Mouse (Mus musculus) CD8-positive naive resting alpha-beta T cell, adult 2 months (primary cell): ENCODE measurements around the gene Tet2.
A peak's percentile ranks its signal among the peaks of the same experiment; 100 is the strongest.
"Not testable (repeated sequence)": the region's sequence is repeated elsewhere in the genome, so short reads cannot be mapped to it uniquely, and the experiment has no call there.

Source experiments
- DNase-seq, 2 experiments: peaks; one replicate each; pipeline ENCODE4 v3.0.0; 2022; ENCODE audit warnings: low read depth in 2 of 2, low spot score in 2 of 2

Tet2 gene

DNA sequence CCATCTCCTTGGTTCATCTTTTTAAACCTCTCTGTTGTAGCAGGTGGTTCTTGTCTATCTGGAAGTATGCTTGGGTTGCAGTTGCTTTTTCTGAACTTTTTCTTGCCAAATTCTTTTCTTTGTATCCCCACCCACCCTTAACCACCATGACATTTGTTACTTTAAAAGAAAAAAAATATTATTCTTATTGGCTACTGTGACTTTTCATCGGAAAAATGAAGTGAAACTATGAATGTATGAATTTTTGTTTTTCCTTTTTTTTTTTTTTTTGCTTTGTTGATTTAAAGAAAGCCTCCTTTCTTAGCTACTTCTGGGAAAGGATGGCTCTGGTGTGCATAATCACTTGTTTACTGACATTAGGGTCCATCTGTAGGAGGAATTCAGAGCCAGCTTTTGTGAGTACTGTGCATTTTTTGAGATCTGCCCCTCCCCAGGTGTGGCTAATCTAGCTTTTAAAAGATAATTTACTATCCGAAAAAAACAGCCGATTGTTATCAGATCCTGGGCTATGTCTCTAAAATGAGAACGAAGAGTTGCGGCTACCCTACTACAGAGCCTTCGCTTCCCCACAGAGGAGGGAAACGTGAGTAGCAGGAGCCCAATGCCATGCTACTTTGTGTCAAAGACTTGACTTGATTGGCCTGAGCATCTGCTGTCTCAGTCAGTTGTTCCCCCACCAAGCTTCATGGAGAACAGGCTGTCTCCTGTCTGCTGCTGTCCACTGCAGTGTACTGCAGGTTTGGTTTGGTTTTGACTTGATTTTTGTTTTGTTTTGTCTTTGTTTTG is 4.6 kb upstream of the Tet2 start:
- DNase-seq = no peak

DNA sequence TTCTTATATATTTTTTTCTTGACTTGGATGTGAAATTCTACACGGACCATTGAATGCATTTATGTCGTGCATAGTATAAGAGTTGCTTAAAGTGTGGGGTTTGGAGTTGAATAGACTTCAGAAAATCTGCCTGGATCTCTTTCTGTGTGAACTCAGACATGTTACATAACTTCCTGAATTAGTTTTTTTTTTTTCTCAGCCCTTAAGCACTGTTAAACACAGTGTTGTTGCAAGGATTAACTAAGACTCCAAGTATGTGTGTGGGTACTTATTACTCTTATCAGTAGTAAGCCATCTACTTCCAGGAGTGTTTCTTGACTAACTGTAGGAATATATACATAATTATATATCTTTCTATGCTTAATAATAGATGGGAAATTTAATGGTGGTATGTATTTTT is 3.7 kb upstream of the Tet2 start:
- DNase-seq = no peak

DNA sequence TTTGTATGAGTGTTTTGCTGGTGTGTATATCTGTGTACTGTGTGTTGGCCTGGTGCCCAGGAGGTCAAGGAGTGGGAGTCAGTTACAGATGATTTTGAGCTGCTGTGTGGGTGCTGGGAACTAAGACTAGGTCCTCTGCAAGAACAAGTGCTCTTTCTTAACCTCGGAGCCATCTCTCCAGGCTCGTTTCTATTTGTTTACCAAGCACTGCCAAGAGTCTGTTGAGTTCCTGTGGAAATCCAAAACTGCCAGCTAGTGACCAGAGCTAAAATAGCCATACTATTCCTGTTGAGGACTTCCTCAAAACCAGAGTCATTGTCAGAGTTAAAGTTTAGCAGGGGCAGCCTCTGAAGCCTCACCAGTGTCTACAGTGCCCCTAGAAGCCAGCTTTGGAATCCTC is 1.9 kb upstream of the Tet2 start:
- no peak for DNase-seq

DNA sequence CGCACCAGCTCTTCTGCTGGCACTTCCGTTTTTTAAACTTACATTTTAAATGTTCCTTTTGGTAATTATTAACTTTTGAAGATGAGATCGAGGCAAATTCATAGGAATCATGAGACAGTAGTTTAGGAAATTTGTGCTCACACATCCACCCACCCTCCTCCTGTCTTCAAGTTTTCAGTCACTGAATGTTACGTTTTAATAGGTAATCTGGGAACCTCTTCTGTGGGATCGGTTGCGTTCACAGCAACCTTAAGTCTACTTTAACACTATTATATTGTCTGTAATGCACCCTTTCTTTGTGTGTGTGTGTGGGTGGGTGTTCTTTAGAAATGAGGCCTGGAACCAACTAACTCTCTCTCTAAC is 346 bp upstream of the Tet2 start:
- no peak for DNase-seq

DNA sequence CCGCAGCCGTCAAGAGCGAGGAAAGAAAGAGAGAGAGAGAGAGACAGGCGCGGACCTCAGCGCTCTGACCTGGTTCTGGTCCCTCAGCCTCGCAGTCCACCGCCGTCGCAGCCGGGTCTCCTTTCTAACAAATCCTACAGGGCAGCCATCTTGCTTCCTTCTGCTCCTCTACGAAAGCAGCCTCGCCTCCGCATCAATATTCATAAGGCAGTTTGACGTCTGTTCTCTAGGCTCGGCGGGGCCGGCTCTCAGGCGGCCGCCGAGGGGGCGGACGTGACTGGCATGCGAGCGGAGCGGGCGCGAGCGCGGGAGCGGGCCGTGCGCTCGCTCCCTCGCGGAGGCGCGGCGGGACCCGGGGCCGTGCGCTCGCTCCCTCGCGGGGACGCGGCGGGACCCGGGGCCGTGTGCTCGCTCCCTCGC is 798 bp downstream of the Tet2 start:
- peak; percentile 74 to 77 for DNase-seq

DNA sequence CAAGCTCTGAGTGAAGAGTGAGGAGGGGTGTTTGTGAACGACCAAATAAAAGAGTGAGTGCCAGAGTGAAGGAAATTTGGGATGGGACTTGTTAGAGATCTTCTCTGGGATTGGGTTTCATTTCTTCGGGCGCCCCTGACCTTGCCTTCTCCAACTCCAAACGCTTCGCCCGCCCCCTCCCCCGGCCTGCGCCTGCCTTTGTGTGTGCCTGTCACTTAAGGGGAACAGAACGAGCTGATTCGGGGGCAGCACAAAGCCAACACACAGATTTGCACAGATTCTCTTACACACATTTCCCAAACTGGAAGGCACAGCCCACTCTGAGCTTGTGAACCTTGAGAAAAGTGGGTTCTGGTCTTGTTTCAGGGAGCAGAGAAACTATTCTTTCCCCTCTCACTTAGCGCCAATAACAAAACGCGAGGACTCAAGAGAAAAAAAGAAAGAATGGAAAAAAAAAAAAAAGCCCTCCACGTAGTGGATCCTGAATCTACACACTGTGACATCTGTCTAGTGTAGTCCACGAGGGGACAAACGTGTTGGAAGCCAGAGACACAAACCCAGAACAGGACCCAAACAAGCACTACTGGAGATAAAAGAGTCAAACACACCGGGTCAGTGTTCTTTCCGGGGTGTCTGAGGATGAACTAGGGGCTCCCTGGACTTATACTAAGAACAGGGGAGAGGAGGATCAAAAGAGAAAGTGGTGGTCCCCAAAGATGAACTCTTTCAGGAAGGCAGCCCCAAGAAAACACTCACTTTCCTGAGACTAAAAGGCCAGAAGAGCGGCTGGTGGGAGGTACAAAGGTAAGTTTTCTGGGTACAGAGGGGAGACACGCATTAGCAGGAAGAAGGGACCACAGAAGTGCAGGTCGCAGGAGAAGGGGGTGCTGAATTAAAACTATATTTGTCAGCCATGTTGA is 1.6 kb downstream of the Tet2 start:
- DNase-seq = peak in 1 of 2 experiments; percentile 10

DNA sequence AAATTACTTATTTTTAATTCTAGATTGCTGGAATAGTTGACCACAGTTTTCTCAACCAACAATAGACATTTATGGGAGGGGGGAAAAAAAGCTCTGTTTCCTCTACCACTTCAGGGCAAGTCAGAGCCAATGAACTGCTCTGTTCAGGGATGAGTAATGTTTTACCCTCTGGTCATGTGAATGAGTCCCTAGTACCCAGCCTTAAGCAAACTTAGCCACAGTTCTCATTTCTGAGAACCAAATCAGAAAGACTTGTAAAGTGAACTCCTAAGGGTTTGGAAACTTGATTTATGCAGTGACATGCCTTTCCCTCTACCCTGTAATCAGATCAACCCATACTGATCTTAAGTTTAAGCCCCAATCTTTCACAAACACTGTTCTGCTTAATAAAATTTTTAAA is 2.9 kb downstream of the Tet2 start:
- DNase-seq = no peak

DNA sequence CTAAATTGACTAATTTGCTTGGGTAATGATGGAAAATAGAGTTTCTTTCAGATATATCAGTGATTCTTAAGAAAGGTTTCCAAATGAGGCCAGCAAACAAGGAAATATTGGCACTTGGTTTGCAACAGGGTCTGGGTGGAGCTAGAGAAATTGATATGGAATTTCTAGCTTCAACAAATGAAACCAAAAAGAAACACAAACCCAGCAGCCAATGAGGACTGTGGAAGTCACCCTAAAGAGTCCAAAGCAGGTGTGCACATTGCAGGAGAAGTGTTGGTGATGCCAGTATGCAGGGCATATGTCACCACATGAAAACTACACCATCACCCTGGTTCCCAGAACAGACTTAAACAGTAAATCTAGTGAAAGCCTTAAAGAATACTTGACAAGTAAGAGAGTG is 3.9 kb downstream of the Tet2 start:
- DNase-seq = no peak

DNA sequence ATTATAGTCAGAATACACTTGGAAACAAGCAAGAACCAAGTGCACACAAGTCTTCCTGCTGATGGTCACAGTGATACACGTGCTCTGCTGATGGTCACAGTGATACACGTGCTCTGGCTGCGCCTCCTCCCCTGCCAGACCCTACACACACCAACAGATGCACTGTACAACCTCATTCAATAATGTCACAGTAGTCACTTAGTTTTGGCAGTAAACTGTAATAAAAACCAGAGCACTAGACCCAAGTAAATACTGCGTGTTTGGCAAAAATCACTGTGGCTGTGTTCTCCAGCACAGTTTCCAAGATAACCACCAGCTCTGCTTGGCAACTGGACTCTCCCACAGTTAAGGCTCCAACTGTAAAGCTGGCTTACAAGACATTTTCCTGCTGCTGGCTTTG is 4.9 kb downstream of the Tet2 start:
- no peak for DNase-seq

DNA sequence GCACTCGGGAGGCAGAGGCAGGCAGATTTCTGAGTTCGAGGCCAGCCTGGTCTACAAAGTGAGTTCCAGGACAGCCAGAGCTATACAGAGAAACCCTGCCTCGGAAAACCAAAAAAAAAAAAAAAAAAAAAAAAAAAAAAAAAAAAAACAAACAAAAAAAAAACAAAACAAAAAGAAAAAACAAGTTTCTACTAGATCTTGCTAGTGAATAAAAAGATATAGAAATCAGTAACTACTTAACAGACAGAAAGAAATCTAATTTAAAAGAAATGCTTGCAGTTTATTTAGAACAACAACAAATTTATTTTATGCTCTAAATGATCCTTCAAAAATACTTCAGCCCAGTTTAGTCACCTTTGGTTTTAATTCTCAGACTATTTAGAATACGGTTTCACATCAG is 6.4 kb downstream of the Tet2 start:
- not testable (repeated sequence) for DNase-seq

DNA sequence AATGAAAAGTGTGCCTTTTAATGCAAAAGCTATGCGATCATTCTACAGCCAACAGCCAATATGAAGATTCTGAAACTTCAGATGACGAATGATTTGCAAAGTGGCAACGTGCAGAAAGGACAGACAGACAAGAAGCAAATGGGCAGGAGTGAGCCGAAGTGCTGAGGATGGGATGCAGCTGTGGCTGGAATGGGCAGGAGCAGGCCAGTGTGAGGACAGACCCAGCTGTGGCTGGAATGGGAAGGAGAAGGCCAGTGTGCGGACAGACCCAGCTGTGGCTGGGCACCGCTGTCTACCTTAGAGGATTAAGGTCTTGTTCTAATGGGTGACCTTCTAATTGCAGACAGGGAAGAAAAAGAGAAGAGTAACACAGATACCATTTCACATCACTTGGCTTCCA is 9.3 kb downstream of the Tet2 start:
- no peak for DNase-seq

DNA sequence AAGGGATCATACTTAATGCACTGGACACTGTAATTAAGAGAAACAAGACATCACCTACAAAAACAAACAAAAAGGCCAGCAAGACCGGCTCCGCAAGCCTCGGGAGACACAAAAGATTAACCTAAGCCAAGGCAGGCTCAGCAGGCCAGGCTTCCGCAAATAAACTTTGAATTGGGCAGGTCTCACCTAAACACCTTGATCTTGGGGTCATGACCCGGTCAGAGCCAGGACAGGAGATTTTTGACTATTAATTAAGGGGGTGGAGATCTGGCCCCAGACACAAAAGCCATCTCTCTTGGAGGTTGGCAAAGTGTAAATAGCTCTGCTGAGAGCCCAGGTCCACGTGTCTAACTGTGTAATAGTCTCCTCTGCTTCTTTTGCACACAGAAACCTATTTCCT is 10.9 kb downstream of the Tet2 start:
- DNase-seq = no peak

DNA sequence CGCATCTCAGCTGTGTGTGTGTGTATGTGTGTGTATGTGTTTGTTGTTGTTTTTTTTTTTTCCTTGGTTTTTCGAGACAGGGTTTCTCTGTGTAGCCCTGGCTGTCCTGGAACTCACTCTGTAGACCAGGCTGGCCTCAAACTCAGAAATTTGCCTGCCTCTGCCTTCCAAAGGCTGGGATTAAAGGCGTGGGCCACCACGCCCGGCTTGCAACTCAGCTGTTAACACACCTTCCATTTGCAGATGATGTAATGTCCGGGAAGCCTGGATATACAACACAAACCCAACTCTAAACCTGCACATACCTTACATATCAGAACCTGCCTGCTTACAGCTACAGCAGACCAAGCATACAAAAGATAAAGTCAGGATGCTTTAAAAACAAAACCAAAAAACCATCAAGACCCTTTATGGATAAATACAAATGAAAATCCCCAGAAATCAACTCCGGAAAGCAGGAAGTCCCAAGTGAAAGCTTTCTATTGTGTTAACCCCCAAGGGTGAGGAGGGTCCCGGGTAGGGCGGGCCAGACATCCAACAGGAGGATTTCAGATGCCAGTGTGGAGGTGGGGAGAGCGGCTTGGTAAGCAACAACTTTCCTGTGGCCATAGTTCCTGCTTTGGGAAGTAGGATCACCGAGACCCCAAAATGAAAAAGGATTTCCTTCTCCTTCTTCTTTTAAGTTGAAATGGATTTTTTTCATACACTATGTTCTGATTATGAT is 11.5 kb downstream of the Tet2 start:
- no peak for DNase-seq

DNA sequence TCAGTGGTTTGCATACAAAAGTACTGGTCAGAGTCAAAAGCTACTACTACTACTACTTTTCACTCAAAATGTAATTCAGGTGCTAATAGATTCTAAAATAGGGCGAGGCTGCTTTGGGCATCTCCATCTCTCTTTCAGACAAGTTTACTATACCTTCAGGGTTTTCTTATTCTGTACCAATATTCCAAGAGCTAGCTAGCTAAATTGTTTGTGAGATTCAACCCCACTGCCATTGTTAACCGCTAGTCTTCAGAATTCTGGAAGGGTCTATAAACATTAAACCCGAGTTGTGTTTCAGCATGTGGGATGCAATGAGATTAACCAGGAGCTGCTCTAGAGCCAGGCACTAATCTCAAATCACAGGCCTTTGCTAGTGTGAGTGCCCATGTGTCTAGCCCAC is 12.1 kb downstream of the Tet2 start:
- DNase-seq = no peak

DNA sequence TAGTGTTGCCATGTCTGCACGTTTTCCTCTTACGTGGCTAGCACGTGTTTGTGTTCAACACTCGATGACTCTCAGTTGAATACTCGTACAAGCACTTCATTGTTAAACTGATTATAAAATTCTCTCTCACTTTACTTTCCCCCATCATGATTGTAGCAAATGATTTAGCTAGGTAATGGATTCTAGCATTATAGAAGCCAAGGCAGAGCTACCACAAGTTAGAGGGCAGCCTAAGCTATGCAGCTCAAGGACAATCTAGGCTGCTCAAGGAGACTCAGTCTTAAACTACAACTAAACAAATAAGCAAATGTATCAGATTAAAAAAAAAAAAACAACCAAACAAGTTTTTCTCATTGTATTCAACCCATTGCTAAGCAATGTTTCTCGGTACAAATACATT is 12.7 kb downstream of the Tet2 start:
- DNase-seq = no peak

DNA sequence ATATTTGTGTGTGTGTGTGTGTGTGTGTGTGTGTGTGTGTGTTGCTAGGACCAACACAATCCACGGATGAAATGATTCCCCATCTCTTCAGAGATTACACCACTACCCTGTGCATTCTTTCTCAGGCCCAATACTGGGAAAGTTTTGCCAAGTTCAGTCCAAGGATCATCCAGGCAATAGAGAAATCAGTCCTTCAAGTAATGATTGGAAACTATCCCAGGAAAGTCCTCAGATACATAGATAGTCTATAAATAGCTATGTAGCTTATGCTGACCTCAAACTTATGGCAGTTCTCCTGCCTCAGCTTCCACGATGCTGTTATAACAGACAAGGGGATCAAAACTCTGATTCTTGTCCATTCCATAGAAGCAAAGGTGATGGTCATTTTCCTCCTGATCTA is 13.8 kb downstream of the Tet2 start:
- no peak for DNase-seq

DNA sequence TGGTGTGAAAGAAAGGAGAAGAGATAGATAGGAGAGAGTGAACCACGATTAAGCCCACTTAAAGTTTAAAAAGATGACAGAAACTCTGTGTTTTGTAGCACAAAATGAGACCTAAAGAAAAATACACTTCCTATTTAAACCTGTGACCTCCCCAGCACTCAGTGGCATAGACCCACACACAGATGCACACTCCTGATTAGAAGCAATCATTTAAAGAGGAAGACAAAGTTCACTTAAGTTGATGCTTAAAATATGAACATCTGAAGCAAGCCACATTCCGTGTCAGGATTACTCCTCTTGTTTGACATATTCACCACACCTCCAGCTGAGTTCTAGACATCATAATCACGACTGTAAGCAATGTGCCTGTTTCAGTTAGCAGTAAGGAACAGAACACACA is 14.3 kb downstream of the Tet2 start:
- no peak for DNase-seq

DNA sequence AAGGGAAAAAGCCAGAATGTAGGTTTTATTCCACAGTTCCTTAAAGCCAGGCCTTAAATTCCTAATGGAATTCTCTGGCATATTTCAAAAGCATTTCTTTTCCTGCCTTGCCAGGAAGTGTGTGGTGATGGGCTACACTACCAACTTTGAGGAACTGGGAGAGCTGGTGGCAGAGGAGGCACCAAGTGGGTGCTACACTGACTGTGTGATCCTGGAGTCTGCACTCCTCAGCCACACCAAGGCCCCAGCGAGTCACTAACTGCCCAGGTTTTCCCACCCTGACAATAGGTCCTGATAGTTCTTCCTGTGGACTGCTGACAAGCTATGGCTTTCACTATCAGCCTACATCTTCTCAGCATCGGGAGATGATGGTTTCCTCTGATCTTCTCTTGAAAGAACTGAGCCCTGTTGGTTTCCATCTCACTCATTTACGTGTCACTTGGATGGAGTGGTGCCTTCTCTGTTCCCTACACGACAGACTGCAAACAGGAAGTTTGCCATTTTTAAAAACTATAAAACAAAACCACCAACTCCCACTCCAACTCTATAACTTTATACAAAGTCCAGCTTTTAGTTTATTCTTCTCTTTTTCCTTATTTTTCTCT is 18.7 kb downstream of the Tet2 start:
- no peak for DNase-seq

DNA sequence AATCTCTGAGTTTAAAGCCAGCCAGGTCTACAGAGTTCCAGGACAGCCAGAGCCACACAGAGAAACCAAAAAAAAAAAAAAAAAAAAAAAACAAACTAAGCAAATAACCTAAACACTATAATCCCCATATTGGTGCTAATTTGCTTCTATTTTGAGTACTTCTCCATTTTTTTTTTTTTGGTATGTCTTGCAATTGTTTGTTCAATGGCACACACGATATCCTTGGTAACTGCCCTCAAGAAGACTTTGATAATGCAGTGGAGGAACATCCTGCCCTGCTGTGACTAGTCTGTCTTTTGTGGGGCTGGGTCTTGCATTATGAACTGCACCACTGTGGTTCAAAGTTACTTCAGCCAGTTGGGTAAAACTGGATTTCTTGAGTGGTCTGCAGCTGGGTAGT is 19.4 kb downstream of the Tet2 start:
- no peak for DNase-seq

DNA sequence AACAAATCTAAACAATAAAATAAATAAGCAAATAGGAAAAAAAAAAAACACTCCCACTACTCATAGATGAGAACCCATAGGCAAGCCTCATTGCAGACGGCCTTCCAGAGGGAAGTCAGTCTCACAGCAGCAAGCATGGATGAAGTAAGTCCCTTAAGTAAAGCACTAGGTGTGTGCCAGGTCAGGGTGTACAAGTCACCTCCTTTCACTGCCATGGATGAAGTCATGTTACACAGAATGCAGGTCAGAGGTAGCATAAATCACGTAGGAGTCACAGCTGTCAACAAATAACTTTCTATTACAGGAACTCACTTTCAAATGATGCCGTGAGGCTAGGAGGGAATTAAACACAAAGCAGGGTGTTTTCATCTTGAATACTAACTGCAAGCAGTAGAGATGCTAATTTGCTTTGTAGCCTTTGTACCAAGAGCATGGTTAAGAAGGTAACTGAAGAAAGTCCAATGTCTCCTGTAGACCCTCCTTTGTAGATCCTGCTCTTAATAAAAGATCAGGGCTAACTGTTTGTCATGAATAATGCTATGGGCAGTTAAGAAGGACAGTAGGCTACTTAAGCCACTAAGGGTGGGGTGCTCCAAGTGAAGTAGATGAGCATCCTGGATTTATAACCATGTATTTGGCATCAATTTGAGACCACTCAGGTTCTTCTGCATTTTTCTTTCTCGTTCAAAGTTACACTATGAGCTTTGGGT is 20.4 kb downstream of the Tet2 start:
- DNase-seq = no peak

DNA sequence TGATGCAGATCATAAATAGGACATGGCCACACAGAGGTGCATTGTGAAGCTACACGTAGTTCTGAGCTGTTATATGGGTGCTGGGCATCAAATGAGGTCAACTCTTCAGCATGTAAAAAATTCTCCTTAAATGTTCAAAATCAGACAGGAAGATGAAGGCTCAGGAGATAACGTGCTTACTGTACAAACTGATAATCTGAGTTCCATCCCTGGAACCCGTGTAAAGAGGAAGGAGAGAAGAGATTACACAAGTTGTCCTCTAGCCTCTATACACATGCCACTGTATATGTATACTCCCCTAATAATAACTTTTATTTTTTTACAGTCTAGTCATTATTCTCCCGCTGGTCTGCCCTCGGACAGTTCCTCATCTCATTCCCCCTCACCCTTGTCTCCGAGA is 21.7 kb downstream of the Tet2 start:
- DNase-seq = no peak
